Mouse (Mus musculus) forebrain, postnatal 0 days (tissue): ENCODE data around the gene Reg3b. TPM values are rescaled to one million over a fixed set of nuclear protein-coding genes. Genes with fewer than 3 reads are reported as not detected.
"Not testable (repeated sequence)": the region's sequence is repeated elsewhere in the genome, so short reads cannot be mapped to it uniquely, and the experiment has no call there.

ENCODE experiments used
- ATAC-seq: fragments of 200-750 bp; cut with Nextera tagmentation; 2 replicates; pipeline ENCODE4 v1.8.0; 2017; ENCODE audit warnings: mild to moderate bottlenecking, moderate library complexity
- DNase-seq: peaks from one replicate; pipeline ENCODE4 v3.0.0-alpha.2; 2015
- H3K27ac ChIP-seq: fragments of 300-500 bp; sonication (generic); 2 replicates; pipeline ENCODE4 v1.5.1; 2014; ENCODE audit warnings: low read depth, mild to moderate bottlenecking, antibody characterized with exemption, low read length, moderate library complexity, mixed read lengths
- H3K27me3 ChIP-seq: fragments of 300-500 bp; sonication (generic); 2 replicates; pipeline ENCODE4 v1.6.1; 2014; ENCODE audit warnings: mild to moderate bottlenecking, low read length, mixed read lengths; ENCODE audit not compliant: insufficient read depth
- H3K36me3 ChIP-seq: fragments of 300-500 bp; sonication (generic); 2 replicates; pipeline ENCODE4 v1.6.1; 2014; ENCODE audit warnings: mild to moderate bottlenecking, moderate library complexity; ENCODE audit not compliant: insufficient read depth
- H3K4me1 ChIP-seq: fragments of 300-500 bp; sonication (generic); 2 replicates; pipeline ENCODE4 v1.6.1; 2014; ENCODE audit warnings: antibody characterized with exemption; ENCODE audit not compliant: insufficient read depth
- H3K4me2 ChIP-seq: fragments of 300-500 bp; sonication (generic); 2 replicates; pipeline ENCODE4 v1.6.1; 2014; ENCODE audit warnings: low read depth, mild to moderate bottlenecking, moderate library complexity
- H3K4me3 ChIP-seq: fragments of 300-500 bp; sonication (generic); 2 replicates; pipeline ENCODE4 v1.5.1; 2014; ENCODE audit warnings: low read depth, low read length, mixed read lengths
- H3K9ac ChIP-seq: fragments of 300-500 bp; sonication (generic); 2 replicates; pipeline ENCODE4 v1.6.1; 2014; ENCODE audit warnings: mild to moderate bottlenecking
- H3K9me3 ChIP-seq: fragments of 300-500 bp; sonication (generic); 2 replicates; pipeline ENCODE4 v1.6.1; 2016; ENCODE audit warnings: low read length
- CTCF ChIP-seq: sonication (generic); IDR thresholded peaks from 2 replicates; pipeline ENCODE4 v1.5.1; 2016; ENCODE audit warnings: antibody characterized with exemption, control low read depth, low read depth
- WGBS: fragments of 180-500 bp; shearing (Covaris S2); extraction: QIAGEN DNeasy Blood & Tissue Kit; methylation state at CpG from one replicate; pipeline ENCODE4 v1.1.7; 2014; 5-methylcytosine and 5-hydroxymethylcytosine counted together
- polyA plus RNA-seq: library from polyadenylated mRNA; unstranded; fragments of >200 nt; fragmentation: Nextera tagmentation; extraction: Ambion mirVana; gene quantifications from 2 replicates; pipeline ENCODE4 v1.2.1, GENCODE M21; 2015
- total RNA-seq: library from RNA; depleted of rRNA; stranded (reverse); fragments of >200 nt; gene quantifications from 2 replicates; pipeline ENCODE4 v1.2.3, GENCODE M21; 2014; rRNA removed

Reg3b gene
- total and polyA plus RNA-seq, 2 experiments from 2014 or later: not detected

DNA sequence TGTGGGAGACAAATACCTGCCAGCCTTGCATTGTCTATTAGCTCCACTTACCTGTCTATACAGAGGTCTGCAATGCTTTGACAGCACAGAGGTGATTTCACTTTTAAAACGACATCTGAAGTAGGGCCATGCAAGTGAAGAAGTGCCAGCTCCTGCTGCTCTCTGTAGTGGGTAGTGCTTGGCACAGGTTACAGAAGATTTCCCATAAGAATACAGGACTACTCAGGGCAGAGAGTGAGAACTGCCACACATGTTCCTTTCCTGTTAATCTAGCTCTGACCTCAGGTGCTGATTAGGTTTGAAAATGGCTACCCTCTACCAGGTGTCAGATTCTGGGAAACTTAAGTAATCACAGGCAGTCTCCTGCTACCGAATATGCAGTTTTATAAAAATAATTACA, 8.3 kb downstream of the Reg3b start, which contains the start of gene Reg3d:
TSS of gene Reg3d (minus strand) at position 101 of the 400 bp plus-strand sequence.
- 73% methylated on average over 2 of the region's 2 CpGs for WGBS
- H3K27ac ChIP-seq: no peak within 1 kb of the TSS
- H3K9ac ChIP-seq: no peak within 1 kb of the TSS
- no peaks in the 10 kb centered on the region for H3K36me3 ChIP-seq
- H3K9me3 ChIP-seq: no peaks in the 10 kb centered on the region
- H3K4me3 ChIP-seq: no peak within 1 kb of the TSS
- DNase-seq (no peak), ATAC-seq (no peak)
- no peak within 1 kb of the TSS for H3K4me2 ChIP-seq
- H3K4me1 ChIP-seq: no peaks in the 10 kb centered on the region
- H3K27me3 ChIP-seq: no peaks in the 10 kb centered on the region
- TF ChIP-seq CTCF: no peak

DNA sequence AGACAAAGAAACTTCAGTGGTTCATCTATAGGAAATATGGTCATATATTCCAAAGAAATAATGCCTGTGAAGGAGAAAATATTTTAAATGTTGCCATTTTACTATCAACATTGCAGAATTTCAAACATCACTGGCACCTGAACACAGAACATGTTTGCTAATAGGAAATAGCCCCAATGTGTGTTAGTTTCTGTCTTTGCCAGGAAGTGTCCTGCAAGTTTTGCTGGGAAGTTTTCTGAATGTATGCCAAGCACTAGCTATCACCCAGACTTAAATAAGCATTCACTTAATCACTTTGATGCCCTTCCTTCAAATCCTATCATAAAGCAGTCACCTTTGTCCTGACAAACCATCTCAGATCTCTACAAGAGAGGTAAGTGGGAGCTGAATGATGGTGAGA, 10.0 kb downstream of the Reg3b start, which contains the start of gene Reg3a:
TSS of gene Reg3a (plus strand) at position 301 of the 400 bp plus-strand sequence.
- Histone ChIP-seq H3K9ac (no peak within 1 kb of the TSS), H3K9me3 (no peaks in the 10 kb centered on the region), H3K4me3 (no peak within 1 kb of the TSS), H3K4me1 (no peaks in the 10 kb centered on the region), H3K27me3 (no peaks in the 10 kb centered on the region), H3K27ac (no peak within 1 kb of the TSS), H3K36me3 (no peaks in the 10 kb centered on the region), H3K4me2 (no peak within 1 kb of the TSS)
- DNase-seq (no peak), ATAC-seq (no peak)
- TF ChIP-seq CTCF: no peak

DNA sequence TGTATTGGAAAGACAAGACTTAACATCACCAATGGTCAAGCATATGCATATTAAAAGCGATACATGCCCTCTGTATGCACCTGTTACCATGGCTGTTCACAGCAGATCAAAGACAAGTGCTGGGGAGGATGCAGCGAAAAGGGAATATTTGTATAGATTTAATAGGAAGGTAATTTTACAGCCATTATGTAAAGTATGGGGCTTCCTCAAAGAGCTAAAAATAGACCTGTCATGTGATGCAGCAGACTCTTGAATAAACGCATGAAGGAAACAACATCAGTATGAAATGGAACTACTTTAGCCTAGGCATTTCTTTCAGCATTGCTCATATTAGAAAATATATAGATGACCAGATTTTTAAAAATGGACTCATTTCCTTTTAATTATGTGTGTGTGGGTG, 15.2 kb downstream of the Reg3b start:
- Histone ChIP-seq H3K9me3 (no peaks in the 10 kb centered on the region), H3K27ac (no peak overlapping the region), H3K4me3 (no peak overlapping the region), H3K27me3 (no peaks in the 10 kb centered on the region), H3K36me3 (no peaks in the 10 kb centered on the region), H3K4me2 (no peak overlapping the region), H3K4me1 (no peaks in the 10 kb centered on the region), H3K9ac (no peak overlapping the region)
- no peak for ATAC-seq
- WGBS: 65% methylated on average over 3 of the region's 3 CpGs
- no peak for DNase-seq
- TF ChIP-seq CTCF: no peak

- not testable (repeated sequence) for H3K27ac ChIP-seq, H3K4me3 ChIP-seq, H3K4me1 ChIP-seq, H3K4me2 ChIP-seq, H3K27me3 ChIP-seq, H3K9me3 ChIP-seq, DNase-seq, ATAC-seq, H3K36me3 ChIP-seq, H3K9ac ChIP-seq
- 94% methylated on average over 4 of the region's 17 CpGs for WGBS
These were observed 24.9 kb downstream of the Reg3b start, which contains the start of gene Reg2 for GRCm38 (mm10) chr6:78395323-78395722. Gene Reg2, plus strand, starts transcription at chr6:78395623.

GRCm38 (mm10) chr6:78422411-78422810, 52.0 kb downstream of the Reg3b start, which contains the start of gene Reg1:
Gene Reg1, plus strand, starts transcription at chr6:78422711.
- H3K9me3 ChIP-seq, H3K4me2 ChIP-seq, DNase-seq, H3K27ac ChIP-seq, H3K4me1 ChIP-seq, H3K27me3 ChIP-seq, H3K9ac ChIP-seq, ATAC-seq, H3K4me3 ChIP-seq, H3K36me3 ChIP-seq: not testable (repeated sequence)

Other genes with a start within 250 kb of the Reg3b start
- not detected in 2 replicates for gene Reg3d, start 8.2 kb downstream of the Reg3b start, total RNA-seq
- gene Reg3d, start 8.2 kb downstream of the Reg3b start, polyA plus RNA-seq: not detected in 2 replicates
- not detected in 2 replicates for gene Reg3a, start 10.1 kb downstream of the Reg3b start, total RNA-seq
- not detected in 2 replicates for gene Reg3a, start 10.1 kb downstream of the Reg3b start, polyA plus RNA-seq
- gene Reg2, start 25.0 kb downstream of the Reg3b start, total RNA-seq: not detected in 2 replicates
- not detected in 2 replicates for gene Reg2, start 25.0 kb downstream of the Reg3b start, polyA plus RNA-seq
- gene Reg1, start 52.1 kb downstream of the Reg3b start, total RNA-seq: not detected in 2 replicates
- gene Reg1, start 52.1 kb downstream of the Reg3b start, polyA plus RNA-seq: not detected in 2 replicates
- gene Reg3g, start 98.2 kb downstream of the Reg3b start, total RNA-seq: not detected in 2 replicates
- gene Reg3g, start 98.2 kb downstream of the Reg3b start, polyA plus RNA-seq: not detected in 2 replicates